29 mouse cellular contexts compared by ENCODE assay signal in the genomic region with DNA sequence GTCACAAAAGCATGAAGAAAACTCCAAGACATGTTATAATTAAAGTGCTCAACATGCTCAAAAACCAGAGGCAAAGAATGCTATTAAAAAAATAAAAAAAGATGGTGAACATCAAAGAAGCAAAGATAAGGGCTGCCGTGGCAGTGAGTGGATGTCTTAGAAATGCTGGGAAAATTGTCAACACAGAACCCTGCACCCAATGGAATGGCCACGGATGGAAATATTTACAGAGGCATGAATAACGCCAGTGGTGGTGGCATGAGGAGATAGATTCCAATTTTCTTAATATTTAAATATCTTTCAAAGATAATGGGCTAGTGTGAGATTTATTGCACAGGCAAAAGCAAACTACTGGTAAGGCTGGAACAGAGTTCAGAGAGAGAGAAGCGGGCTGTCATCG.
"Had no signal": no experiment of that assay in that cellular context is flagged by ENCODE, and none has a peak within 500 bp of the region (broad histone marks: within the 10 kb centered on the region; RNA-seq: fewer than 3 reads in every experiment).

No protein-coding gene starts in this region.

- ATAC-seq: liver, embryonic 12.5 days; liver, postnatal 0 days; lung, postnatal 0 days; midbrain, embryonic 13.5 days; midbrain, embryonic 15.5 days; midbrain, embryonic 16.5 days had no signal

- H3K27ac ChIP-seq: left cerebral cortex, adult 2 months; limb, embryonic 12.5 days; limb, embryonic 13.5 days; limb, embryonic 15.5 days; liver, embryonic 12.5 days; liver, embryonic 13.5 days; liver, embryonic 14.5 days; liver, embryonic 15.5 days; lung, embryonic 15.5 days; macrophage; midbrain, embryonic 10.5 days; midbrain, embryonic 12.5 days; midbrain, embryonic 13.5 days; midbrain, embryonic 15.5 days; neural tube, embryonic 12.5 days had no signal

- H3K4me3 ChIP-seq: left cerebral cortex, adult 2 months; limb, embryonic 12.5 days; limb, embryonic 13.5 days; limb, embryonic 15.5 days; liver, embryonic 12.5 days; liver, embryonic 13.5 days; liver, embryonic 15.5 days; lung, embryonic 15.5 days; megakaryocyte, embryonic 14.5 days; midbrain, embryonic 10.5 days; midbrain, embryonic 12.5 days; midbrain, embryonic 13.5 days; midbrain, embryonic 15.5 days; myocyte; neural tube, embryonic 12.5 days had no signal

- DNase-seq: layer of hippocampus, postnatal 36 days; left cerebral cortex, postnatal 4 days; liver; liver, embryonic 13.5 days; liver, postnatal 0 days; lung, adult 18-20 months; lung, adult 2 months; lung, postnatal 10 days; lung, postnatal 14 days; lung, postnatal 4 days had no signal

- H3K4me2 ChIP-seq: limb, embryonic 12.5 days; limb, embryonic 13.5 days; limb, embryonic 15.5 days; liver, embryonic 11.5 days; liver, embryonic 12.5 days; liver, embryonic 13.5 days; liver, embryonic 15.5 days; lung, embryonic 15.5 days; midbrain, embryonic 12.5 days; midbrain, embryonic 13.5 days; midbrain, embryonic 15.5 days; neural tube, embryonic 12.5 days had no signal

- H3K36me3 ChIP-seq: limb, embryonic 12.5 days; limb, embryonic 13.5 days; limb, embryonic 15.5 days; liver, embryonic 12.5 days; liver, embryonic 13.5 days; liver, embryonic 15.5 days; lung, embryonic 15.5 days; midbrain, embryonic 10.5 days; midbrain, embryonic 12.5 days; midbrain, embryonic 13.5 days; midbrain, embryonic 15.5 days; neural tube, embryonic 12.5 days had no signal

- H3K27me3 ChIP-seq: limb, embryonic 13.5 days; limb, embryonic 15.5 days; lung, embryonic 15.5 days; megakaryocyte, embryonic 14.5 days; midbrain, embryonic 12.5 days; midbrain, embryonic 13.5 days; midbrain, embryonic 15.5 days; neural tube, embryonic 12.5 days had no signal

- H3K4me1 ChIP-seq: limb, embryonic 13.5 days; limb, embryonic 15.5 days; liver, embryonic 12.5 days; liver, embryonic 13.5 days; liver, embryonic 15.5 days; lung, embryonic 15.5 days; megakaryocyte, embryonic 14.5 days; neural tube, embryonic 12.5 days had no signal

- H3K9me3 ChIP-seq: limb, embryonic 12.5 days; limb, embryonic 13.5 days; limb, embryonic 15.5 days; liver, embryonic 12.5 days; liver, embryonic 13.5 days; liver, embryonic 15.5 days; lung, embryonic 15.5 days; megakaryocyte, embryonic 14.5 days; midbrain, embryonic 10.5 days; midbrain, embryonic 12.5 days; midbrain, embryonic 13.5 days; midbrain, embryonic 15.5 days; neural tube, embryonic 12.5 days had no signal

- H3K9ac ChIP-seq: limb, embryonic 12.5 days; limb, embryonic 13.5 days; limb, embryonic 15.5 days; liver, embryonic 12.5 days; liver, embryonic 13.5 days; liver, embryonic 14.5 days; liver, embryonic 15.5 days; liver, postnatal 0 days; lung, embryonic 15.5 days; midbrain, embryonic 12.5 days; midbrain, embryonic 13.5 days; midbrain, embryonic 15.5 days; neural tube, embryonic 12.5 days had no signal
